Mouse (Mus musculus) lung, postnatal 25 days (tissue): ENCODE data around the gene BC037034.
"Not testable (repeated sequence)": the region's sequence is repeated elsewhere in the genome, so short reads cannot be mapped to it uniquely, and the experiment has no call there.

Experiments used
- DNase-seq: peaks from one replicate; pipeline ENCODE4 v3.0.0; 2022; ENCODE audit warnings: low spot score

The BC037034 gene

DNA sequence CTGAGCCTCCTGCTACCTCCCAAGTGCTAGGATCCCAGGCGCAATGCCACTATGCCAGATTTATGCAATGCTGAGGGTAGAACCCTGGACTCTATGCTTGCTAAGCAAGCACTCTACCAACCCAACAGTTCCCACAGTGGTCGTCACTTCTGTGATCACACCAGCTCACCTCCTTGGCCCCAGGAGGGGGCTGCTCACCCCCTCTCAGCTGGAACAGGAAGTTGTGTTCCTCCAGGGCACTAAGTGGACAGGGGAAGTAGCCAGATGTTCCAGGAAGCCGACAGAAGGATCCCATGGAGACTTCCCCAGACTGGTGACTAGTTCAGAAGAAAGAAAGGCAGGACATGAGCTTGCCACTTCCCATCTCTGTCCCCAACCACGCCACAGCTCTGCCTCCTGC is 1.8 kb downstream of the BC037034 start:
- no peak for DNase-seq

DNA sequence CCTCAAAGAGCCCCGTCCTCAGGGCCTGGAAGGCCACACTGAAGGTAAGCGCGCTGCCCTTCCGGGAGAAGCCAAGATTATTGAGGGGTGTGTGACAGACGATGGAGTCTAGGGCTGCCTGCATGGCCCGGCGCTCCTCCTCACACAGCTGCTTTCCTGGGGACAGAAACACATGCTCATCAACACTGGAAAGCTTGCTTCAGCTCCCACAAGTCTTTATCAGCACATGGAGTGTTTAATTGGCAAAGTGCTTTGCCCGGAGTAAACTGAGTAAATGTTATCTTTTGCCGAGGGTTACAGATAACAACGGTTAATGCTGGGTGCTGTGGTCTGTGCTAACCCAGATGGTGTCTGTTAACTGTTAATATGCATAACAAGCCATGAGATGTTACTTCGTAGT is 3.0 kb downstream of the BC037034 start:
- DNase-seq: no peak

DNA sequence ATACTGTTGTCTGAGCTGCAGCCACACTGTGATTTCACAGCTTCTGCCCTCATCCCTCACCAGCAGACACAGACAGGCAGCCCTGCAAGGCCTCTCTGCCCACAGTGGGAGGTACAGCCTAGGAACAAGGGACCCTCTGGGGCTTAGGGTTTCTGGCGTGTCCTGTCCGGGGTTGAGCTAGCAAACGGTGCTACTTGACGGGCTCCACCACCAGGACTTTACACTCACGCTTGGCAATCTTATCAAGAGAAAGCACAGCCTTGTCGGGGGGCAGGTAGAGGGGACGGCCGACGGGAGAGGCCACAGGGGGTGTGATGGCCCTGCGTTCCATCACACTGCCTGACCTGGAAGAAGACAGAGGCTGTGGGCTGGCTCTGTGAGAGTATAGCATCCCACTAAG is 3.8 kb downstream of the BC037034 start:
- DNase-seq: no peak

DNA sequence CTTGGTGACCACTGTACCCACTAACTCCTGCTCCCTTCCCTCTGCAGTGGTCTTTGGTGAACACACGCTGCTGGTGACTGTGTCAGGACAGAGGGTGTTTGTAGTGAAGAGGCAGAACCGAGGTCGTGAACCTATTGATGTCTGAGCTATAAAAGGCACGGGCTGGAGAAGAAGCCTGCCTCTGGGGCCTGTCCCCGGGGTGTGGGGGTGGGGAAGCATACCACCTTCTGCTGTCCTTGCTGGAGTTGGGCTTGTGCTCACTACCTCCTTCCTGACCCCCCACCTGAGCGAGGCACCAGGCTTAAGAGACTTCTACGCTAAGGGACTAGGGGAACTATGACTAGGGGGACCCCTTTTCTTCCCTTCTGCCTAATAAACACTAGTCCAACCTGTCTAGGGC is 4.8 kb downstream of the BC037034 start:
- DNase-seq: no peak

DNA sequence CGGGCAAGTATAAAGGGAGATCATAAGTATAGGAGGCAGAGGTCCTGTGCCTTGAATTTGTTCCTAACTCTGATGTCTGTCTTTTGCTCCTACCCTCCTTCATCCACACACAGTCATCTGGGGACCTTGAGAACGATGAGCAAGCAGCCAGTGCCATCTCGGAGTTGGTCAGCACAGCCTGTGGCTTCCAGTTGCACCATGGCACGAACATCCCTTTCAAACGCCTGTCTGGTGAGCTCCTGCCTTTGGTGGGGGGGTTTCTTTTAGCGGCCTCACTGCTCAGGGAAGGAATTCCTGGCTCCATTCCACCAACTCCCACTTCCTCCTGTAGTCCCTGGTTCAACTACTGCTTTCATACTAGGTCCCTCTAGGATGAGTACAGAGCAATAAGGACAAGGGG is 5.3 kb downstream of the BC037034 start:
- DNase-seq: no peak

DNA sequence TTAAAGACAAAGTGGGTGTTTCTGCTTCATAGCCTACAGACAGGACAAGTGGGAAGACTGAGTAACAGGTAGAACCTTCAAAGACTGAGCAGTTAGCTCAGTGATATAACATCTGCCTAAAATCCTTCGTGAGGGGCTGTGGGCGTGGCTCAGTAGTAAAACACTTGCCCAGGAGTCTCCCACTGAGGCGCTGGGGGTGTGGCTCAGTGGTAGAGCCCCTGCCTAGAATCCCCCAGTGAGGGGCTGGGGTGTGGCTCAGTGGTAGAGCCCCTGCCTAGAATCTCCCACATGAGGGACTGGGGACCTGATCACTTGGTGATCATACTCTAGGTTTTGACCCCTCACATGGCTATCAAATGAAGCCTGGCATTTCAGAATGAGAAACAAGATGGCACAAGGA is 5.8 kb downstream of the BC037034 start:
- DNase-seq: no peak

DNA sequence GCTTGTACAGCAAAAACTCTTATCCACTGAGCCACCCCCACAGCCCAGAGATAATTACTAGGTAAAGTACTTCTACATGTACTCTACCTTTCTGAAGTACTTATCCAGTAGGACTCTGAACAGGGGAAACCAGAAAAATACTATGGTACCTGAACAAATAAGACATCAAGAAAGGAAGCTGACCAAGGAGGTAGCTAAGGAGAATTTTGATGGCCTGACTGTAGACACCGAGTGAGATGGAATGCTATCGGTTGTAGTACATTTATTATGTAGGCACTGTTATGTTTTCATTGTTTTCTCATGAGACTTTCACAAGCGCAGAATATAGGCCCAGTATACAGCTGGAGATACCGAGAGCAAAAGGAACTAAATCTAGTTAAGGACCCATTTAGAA is 6.3 kb downstream of the BC037034 start:
- no peak for DNase-seq

DNA sequence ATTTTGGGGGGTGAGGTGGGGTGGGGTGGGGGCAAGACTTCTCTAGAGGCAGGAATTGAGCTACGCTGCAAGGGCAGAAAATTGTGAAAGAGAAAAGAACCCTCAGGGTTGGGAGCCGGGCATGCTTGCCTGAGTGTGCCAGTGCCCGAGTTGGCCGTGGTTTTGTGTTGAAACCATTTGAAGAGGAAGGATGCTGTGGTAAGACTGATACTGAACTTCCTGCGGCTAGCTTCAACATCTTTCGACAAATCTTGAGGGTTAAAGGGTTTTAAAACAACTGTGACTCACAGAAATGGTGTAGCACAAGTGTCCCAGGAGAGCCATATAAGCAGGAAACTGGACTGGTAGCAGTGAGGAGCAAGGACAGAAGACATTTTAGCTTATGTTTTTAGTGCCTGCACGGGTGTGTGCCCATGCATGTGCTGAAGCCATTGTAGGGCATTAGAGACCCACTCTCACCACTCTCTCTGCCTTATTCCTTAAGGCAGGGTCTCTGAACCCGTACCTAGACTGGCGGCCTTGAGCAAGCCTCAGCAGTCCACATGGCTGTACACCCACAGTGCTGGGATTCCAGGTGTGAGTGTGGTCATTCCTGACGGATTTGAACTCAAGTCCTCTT is 6.8 kb downstream of the BC037034 start:
- peak; percentile 50 for DNase-seq

DNA sequence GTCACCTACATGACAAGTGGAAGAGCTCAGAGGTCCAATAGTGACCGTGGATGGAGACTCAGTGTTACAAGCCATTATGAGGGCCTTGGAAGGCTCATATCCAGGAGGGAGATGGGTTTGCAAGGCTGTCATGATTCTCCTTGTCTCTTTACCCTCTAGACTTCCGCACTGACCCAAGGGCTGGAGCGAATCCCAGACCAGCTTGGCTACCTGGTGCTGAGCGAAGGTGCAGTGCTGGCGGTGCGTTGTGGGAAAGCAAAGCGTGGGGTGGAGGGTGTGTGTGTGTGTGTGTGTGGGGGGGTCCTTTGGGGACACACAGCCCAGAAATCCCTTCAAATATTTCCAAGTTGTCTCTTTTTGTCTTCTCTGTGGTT is 7.8 kb downstream of the BC037034 start:
- no peak for DNase-seq

DNA sequence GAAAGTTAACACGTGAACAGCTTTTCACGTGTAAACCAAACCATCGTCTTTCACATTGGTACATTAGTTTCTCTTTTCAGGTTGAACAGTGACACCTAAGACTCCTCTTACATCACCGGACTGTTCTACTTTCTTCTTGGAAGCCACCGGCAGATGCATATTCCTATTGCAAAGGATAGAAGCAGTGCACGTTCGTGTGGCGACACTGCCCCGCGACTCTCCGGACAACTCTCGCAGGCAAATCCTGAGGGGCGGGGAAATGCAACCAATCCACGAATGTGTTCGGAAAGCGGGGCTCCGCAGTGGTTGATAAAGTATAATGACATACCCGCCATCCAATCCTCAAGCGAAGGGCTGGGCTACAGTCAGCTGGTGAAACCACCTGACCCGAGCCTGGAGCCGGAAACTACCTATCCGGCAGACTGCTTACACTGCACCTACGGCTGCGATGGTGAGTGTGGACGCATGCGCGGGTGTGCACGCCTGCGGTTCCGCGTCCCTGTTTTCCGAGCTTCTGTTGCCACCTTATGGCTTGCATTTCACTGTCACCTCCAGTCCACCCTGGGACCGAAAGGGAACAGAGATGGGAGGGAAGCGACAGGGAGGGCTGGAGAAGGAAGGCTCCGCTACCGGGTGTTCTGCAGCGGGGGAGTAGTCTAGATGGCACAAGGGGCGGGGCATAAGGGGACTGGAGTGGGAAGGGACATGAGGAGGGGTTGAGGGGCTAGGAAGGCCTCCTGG is 8.3 kb downstream of the BC037034 start, which contains the start of gene Lamtor4:
Gene Lamtor4, plus strand, starts transcription at position 130 of the 741 bp plus-strand sequence.
- DNase-seq: peak; percentile 98

DNA sequence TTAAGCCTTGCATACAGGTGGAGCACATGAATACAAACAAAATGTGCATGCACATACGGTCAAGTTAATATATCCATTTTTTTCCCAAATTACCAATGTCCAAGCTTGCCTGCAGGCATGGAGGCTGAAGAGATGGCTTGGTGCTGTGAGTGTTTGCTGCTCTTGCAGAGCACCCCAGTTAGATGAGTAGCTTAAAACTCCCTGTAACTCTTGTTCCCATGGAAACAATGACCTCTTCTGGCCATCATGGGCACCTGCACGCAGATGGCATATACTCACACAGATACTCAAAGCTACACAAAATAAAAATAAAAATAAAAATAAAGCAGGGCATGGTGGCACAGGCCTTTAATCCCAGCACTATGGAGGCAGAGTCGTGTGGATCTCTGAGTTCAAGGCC is 10.8 kb downstream of the BC037034 start:
- DNase-seq: no peak

DNA sequence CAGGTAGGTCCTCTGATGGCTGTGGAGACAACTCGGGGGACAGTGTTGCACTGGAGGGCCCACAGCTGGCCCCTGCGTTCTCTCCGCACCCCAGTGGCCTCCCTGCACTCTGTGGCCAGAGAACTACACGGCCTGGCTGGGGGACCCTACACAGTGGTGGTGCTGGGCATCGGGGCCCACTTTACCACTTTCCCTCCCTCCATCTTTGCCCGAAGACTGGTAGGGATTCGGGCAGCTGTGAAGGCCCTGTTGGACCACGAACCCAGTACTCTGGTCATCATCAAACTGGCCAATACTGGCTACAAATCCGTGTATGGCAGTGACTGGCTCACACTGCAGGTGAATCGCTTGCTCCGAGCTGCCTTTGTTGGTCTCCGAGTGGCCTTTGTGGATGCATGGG is 12.7 kb downstream of the BC037034 start:
- DNase-seq: no peak

DNA sequence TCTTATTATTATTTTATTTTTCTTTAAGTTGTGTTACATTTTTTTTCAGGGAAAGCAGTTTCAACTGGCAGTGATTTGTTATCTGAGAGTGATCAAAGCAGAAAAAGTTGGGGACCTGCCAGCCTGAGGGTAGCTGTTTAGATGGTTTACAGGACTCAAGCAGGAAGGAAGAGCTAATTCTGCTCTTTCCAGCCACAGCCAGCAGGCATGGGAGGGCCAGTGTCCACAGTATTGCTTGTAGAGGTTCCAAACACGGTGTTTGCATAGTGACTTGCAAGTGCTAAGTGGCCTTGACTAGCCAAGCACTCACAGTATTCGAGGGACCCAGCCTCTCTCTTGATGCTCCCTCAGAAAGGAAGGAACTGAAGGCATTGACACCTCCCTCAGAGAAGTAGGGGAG is 22.3 kb downstream of the BC037034 start:
- DNase-seq: no peak

DNA sequence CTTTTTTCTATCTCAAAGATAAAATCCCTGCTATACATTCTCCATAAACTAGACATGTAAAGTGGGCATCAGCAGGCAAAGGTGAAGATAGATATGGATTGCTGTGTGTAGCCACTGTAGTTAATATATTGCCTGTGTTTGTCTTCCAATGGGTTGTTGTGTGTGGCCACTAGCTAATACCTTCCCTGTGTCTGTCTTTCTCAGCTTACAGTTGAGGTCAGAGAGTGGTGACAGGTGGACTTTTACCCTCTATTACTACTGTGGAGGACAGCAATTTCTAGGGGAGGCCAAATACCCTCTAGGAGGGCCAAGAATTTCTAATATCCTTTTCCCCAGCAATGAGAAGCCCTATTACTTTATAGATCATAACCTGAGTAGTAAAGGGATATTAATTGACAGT is 29.6 kb downstream of the BC037034 start:
- no peak for DNase-seq

DNA sequence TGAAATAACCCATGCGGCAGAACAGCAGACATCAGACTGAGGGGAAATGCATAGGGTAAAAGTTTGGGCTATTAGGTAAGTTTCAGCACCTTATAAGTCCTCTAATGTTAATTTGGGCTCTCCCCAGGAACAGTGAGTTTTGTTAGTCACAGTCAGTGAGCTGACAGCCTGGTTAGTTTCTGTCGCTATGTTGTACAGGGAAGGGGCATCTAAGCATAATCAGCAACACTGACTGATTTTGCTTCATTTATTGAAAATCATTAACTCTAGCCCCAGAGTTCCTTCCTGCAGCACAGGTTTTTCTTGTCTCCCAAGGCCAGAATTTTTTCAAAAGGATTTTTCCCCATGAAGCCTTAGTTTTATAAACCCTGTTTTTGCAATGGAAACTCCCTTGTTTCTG is 30.1 kb downstream of the BC037034 start:
- no peak for DNase-seq

DNA sequence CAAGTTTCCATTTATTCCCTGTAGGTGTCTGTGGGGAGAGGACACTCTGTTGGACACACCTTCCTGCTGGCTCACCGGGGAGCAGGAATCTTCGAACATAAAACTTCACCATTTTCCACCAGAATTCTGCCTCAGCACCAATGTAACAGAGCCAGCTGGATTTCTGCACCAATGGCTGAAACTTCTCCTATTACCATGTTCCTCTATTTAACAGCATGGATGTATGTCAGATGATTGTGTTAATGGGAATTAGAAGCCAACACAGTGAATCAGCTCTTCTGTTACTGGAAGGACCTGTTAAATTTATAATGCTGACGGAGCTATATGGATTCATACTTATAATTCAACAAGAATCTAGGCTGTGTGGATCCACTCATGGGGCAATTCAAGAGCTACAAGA is 34.3 kb downstream of the BC037034 start:
- no peak for DNase-seq

DNA sequence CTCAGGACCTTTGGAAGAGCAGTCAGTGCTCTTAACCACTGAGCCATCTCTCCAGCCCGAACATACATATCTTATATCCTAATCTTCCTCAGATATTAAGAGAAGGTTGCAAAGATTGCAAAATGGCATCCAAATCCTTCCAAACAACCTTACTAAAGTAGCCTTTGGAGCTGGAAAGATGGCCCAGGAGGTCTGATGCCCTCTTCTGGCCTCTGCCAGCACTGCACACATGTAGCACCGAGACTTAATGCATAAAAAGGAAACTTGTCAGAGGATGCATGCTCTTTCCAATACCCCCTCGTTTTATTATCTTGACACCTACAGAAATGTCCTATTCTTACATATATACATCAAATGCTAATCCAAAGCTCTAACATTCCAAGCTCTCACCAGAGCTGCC is 35.8 kb downstream of the BC037034 start:
- peak; percentile 30 for DNase-seq

DNA sequence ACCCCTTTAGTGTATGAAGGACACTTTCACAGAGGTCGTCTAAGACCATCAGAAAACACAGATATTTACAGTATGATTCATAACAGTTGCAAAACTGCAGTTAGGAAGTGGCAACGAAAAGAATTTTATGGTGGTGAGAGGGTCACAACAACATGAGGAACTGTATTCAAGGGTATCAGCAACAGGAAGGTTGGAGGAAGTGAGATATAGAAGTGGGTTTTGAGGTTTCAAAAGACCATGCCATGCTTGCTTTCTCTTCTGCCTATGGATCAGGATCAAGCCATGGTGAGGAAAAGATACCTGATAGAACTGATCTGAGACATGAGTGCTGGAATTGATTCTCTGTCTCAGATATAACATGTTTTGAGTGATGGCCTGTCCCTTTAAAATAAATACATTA is 36.5 kb downstream of the BC037034 start:
- DNase-seq: peak; percentile 18

DNA sequence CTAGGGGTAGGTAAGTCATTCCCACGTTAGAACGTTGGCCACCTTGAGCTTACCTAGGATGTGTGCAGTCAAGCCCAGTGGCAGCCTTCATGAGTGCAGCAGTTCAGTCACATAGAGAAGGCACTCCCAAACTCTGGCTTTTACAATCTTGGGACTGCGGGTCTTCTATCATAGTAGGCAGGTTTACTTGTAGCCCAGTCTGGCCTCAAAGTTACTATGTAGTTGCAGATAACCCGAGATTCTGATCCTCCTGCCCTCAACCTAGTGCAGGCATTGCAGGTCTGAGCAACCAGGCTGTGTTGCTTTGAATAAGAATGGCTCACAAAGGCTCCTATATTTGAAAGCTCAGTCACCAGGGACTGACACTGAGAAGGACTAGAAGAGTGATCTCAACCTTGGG is 37.3 kb downstream of the BC037034 start:
- no peak for DNase-seq

DNA sequence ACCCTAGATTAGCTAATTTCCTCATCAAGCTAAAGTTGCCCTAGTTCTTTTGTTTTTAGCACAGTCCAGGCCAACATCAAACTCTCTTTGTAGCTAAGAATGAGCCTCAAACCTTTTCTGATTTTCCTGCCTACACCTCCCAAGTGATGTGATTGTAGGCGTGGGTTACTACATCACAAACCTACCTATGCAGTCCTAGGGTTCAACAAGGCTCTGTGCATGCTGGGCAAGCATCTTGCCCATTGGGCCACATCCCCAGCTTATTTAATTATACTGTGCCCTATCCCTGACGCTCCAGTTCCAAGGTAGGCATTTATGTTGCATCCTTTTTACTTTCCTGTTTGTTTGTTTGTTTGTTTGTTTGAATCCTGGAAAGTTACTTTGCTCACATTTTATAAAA is 38.1 kb downstream of the BC037034 start, which contains the start of gene Nxpe5:
Gene Nxpe5, plus strand, starts transcription at position 199 of the 400 bp plus-strand sequence.
- DNase-seq: no peak

DNA sequence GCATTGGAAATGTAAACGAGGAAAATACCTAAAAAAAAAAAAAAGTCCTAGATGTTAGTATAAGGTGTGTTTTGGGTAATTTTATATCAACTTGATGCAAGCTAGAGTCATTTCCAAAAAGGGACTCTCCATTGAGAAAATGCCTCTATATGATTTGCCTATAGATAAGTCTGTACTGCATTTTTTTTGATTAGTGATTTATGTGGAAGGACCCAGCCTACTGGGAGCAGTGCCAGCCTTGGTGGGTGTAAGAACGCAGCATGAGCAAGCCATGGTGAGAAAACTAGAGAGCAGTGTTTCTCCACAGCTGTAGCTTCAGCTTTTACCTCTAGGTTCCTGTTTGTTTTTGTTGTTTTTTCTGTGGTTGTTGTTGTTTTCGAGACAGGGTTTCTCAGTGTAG is 40.5 kb downstream of the BC037034 start:
- no peak for DNase-seq

DNA sequence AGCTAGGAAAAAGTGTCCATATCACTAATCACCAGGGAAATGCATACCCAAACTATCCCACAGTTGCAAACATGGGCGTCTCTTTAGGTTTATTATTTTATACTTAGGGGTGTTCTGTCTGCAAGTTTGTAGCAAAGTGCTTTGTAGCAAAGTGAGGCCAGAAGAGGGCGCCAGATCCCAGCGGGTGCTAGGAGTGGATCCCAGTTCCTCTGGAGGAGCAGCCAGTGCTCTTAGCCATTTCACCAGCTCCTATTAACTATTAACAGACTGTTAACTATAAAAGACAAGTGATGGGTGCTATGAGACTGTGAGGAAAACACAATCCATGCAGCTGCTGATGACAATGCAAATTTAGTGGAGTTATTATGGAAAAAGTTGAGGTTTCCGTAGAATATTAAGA is 41.7 kb downstream of the BC037034 start:
- peak; percentile 79 for DNase-seq

DNA sequence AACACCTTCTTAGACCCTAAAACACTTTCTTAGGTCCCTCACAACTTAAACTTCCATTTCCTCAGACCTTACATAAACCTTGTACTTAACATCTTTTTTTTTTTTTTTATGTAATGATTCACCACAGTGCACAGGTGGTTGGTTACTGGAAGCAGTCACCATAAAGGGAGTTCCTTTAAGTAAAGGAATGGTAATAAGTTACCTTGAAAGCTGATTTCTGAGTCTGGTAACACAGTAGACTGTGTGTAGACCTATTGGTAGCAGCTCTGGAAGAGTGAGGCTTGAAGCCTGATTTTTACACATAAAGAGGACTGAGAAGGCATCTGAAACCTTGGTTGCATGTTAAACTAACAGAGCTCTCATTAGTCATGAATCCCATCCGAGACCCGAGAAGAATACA is 44.0 kb downstream of the BC037034 start:
- DNase-seq: no peak

DNA sequence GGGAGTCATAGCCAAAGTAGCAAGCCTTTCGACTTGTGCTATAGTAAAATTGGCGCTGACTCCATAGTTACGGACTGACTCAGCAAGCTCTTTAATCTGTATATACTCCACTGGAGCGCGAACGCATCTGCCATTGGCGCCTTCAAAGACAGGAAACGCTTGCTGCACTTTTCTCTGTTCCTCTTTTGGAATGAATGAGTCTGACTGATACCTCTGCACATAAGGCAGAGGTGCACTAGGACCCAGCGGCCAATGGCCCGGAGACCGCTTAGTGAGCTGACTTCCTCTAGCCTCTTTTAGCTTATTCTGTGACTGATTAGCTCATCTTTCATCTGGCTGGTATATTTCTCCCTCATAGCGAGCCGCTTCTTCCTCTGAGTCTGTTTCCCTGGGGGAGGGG is 47.2 kb downstream of the BC037034 start:
- not testable (repeated sequence) for DNase-seq
